Mouse (Mus musculus) CH12.LX (cell line): ENCODE results near the gene Irgm2. TPM values are rescaled to one million over a fixed set of nuclear protein-coding genes. Genes with fewer than 3 reads are reported as not detected.

Source experiments
- DNase-seq: peaks from one replicate; pipeline ENCODE4 v3.0.0-alpha.2; 2013; ENCODE audit errors: extremely low read depth
- H3K27ac ChIP-seq: 2 replicates; pipeline ENCODE4 v1.5.1; 2012; ENCODE audit warnings: low read depth, mild to moderate bottlenecking, control low read depth, moderate library complexity; ENCODE audit not compliant: insufficient read depth
- H3K27me3 ChIP-seq: replicated peaks from 2 replicates; pipeline ENCODE3; 2012; ENCODE audit warnings: inconsistent platforms
- H3K36me3 ChIP-seq, 2 experiments: replicated peaks in 1 of 2; 2 replicates each; pipeline versions ENCODE3 to v1.6.1; 2012; ENCODE audit warnings: inconsistent platforms in 1 of 2, low read length in 1 of 2, mild to moderate bottlenecking in 1 of 2, mixed read lengths in 1 of 2, moderate library complexity in 1 of 2; ENCODE audit not compliant: control insufficient read depth in 1 of 2, insufficient read depth in 1 of 2
- H3K4me1 ChIP-seq, 2 experiments: 2 replicates each; pipeline ENCODE4 v1.6.1; 2012; ENCODE audit warnings: inconsistent platforms in 1 of 2, moderate library complexity in 1 of 2; ENCODE audit not compliant: insufficient read depth in 2 of 2, control insufficient read depth in 1 of 2
- H3K4me2 ChIP-seq: 2 replicates; pipeline ENCODE4 v1.6.1; 2012; ENCODE audit warnings: low read depth, mild to moderate bottlenecking, control low read depth; ENCODE audit not compliant: poor library complexity, insufficient read depth, severe bottlenecking
- H3K4me3 ChIP-seq, 3 experiments: fragments of 150-350 bp in 1 of 3; sonication (generic) in 1 of 3; replicated peaks in 1 of 3; 2 replicates each; pipeline versions ENCODE3 to v1.5.1; 2011 to 2012; ENCODE audit warnings: low read depth in 2 of 3, low read length in 2 of 3, mild to moderate bottlenecking in 2 of 3, moderate library complexity in 2 of 3, control low read depth in 1 of 3, improper control_type of control experiment in 1 of 3, inconsistent platforms in 1 of 3, mixed read lengths in 1 of 3; ENCODE audit not compliant: poor library complexity in 1 of 3
- H3K79me2 ChIP-seq: replicated peaks from 2 replicates; pipeline ENCODE4 v1.6.1; 2012; ENCODE audit warnings: mild to moderate bottlenecking, moderate library complexity; ENCODE audit not compliant: control insufficient read depth, poor library complexity, insufficient read depth, severe bottlenecking; ENCODE audit errors: extremely low read depth
- H3K9ac ChIP-seq: 2 replicates; pipeline ENCODE4 v1.6.1; 2012; ENCODE audit warnings: low read depth, mild to moderate bottlenecking, control low read depth, moderate library complexity; ENCODE audit not compliant: insufficient read depth
- H3K9me3 ChIP-seq: replicated peaks from 2 replicates; pipeline ENCODE3; 2012; ENCODE audit warnings: low read length, inconsistent platforms, mixed read lengths
- BHLHE40 ChIP-seq: IDR thresholded peaks from 2 replicates; pipeline ENCODE4 v1.6.1; 2011; ENCODE audit warnings: mild to moderate bottlenecking, low read depth, low read length, improper control_type of control experiment
- CHD2 ChIP-seq: IDR thresholded peaks from 2 replicates; pipeline ENCODE4 v1.6.1; 2011; ENCODE audit warnings: low read length, improper control_type of control experiment
- CTCF ChIP-seq, 2 experiments: IDR thresholded peaks in 1 of 2; conservative IDR thresholded peaks in 1 of 2; 2 replicates each; pipeline ENCODE4 v1.5.1; 2011 to 2012; ENCODE audit warnings: low read depth in 2 of 2, low read length in 2 of 2, improper control_type of control experiment in 1 of 2, inconsistent platforms in 1 of 2, mild to moderate bottlenecking in 1 of 2, moderate library complexity in 1 of 2
- EP300 ChIP-seq: IDR thresholded peaks from 2 replicates; pipeline ENCODE4 v1.6.1; 2011; ENCODE audit warnings: low read length, improper control_type of control experiment
- GABPA ChIP-seq: IDR thresholded peaks from 2 replicates; pipeline ENCODE4 v1.6.1; 2012; ENCODE audit warnings: low read depth, low read length, improper control_type of control experiment, inconsistent platforms; ENCODE audit not compliant: insufficient replicate concordance
- IRF4 ChIP-seq: IDR thresholded peaks from 2 replicates; pipeline ENCODE4 v1.6.1; 2014; ENCODE audit warnings: low read depth, mild to moderate bottlenecking, inconsistent platforms, low read length, improper control_type of control experiment
- JUN ChIP-seq: IDR thresholded peaks from 2 replicates; pipeline ENCODE4 v1.6.1; 2011; ENCODE audit warnings: low read depth, mild to moderate bottlenecking, low read length, improper control_type of control experiment, moderate library complexity; ENCODE audit not compliant: insufficient read depth
- JUND ChIP-seq: conservative IDR thresholded peaks from 2 replicates; pipeline ENCODE4 v1.6.1; 2011; ENCODE audit warnings: low read depth, low read length, improper control_type of control experiment
- KAT2A ChIP-seq: IDR thresholded peaks from 2 replicates; pipeline ENCODE4 v1.6.1; 2012; ENCODE audit warnings: low read length, improper control_type of control experiment, inconsistent platforms; ENCODE audit not compliant: insufficient replicate concordance
- MAFK ChIP-seq: IDR thresholded peaks from 2 replicates; pipeline ENCODE4 v1.6.1; 2011; ENCODE audit warnings: low read length, improper control_type of control experiment; ENCODE audit not compliant: insufficient replicate concordance
- MAX ChIP-seq: IDR thresholded peaks from 2 replicates; pipeline ENCODE4 v1.6.1; 2011; ENCODE audit warnings: low read length, improper control_type of control experiment
- MXI1 ChIP-seq: IDR thresholded peaks from 2 replicates; pipeline ENCODE4 v1.6.1; 2011; ENCODE audit warnings: mild to moderate bottlenecking, low read depth, low read length, improper control_type of control experiment
- MYC ChIP-seq: IDR thresholded peaks from 2 replicates; pipeline ENCODE4 v1.6.1; 2011; ENCODE audit warnings: low read depth, mild to moderate bottlenecking, improper control_type of control experiment, low read length
- NRF1 ChIP-seq: IDR thresholded peaks from 2 replicates; pipeline ENCODE4 v1.6.1; 2014; ENCODE audit warnings: low read depth, mild to moderate bottlenecking, inconsistent platforms, low read length, improper control_type of control experiment, moderate library complexity
- PAX5 ChIP-seq: IDR thresholded peaks from 2 replicates; pipeline ENCODE4 v1.6.1; 2012; ENCODE audit warnings: low read length, inconsistent platforms, mixed read lengths
- POLR2A ChIP-seq: IDR thresholded peaks from 2 replicates; pipeline ENCODE4 v1.6.1; 2011; ENCODE audit warnings: low read depth, mild to moderate bottlenecking, improper control_type of control experiment, low read length
- POLR2AphosphoS2 ChIP-seq: IDR thresholded peaks from 2 replicates; pipeline ENCODE4 v1.6.1; 2011; ENCODE audit warnings: low read depth, low read length, improper control_type of control experiment
- RAD21 ChIP-seq: IDR thresholded peaks from 2 replicates; pipeline ENCODE4 v1.6.1; 2011; ENCODE audit warnings: low read depth, mild to moderate bottlenecking, low read length, improper control_type of control experiment, moderate library complexity
- RCOR1 ChIP-seq: conservative IDR thresholded peaks from 2 replicates; pipeline ENCODE4 v1.6.1; 2012; ENCODE audit warnings: low read depth, mild to moderate bottlenecking, inconsistent platforms, low read length, improper control_type of control experiment
- SIN3A ChIP-seq: IDR thresholded peaks from 2 replicates; pipeline ENCODE4 v1.6.1; 2012; ENCODE audit warnings: low read length, improper control_type of control experiment, inconsistent platforms
- TBP ChIP-seq: conservative IDR thresholded peaks from 2 replicates; pipeline ENCODE4 v1.6.1; 2011; ENCODE audit warnings: low read depth, low read length, improper control_type of control experiment
- TCF12 ChIP-seq: IDR thresholded peaks from 2 replicates; pipeline ENCODE4 v1.6.1; 2014; ENCODE audit warnings: low read depth, mild to moderate bottlenecking, inconsistent platforms, low read length, improper control_type of control experiment
- USF1 ChIP-seq: IDR thresholded peaks from 2 replicates; pipeline ENCODE4 v1.6.1; 2014; ENCODE audit warnings: low read depth, mild to moderate bottlenecking, inconsistent platforms, low read length, improper control_type of control experiment
- USF2 ChIP-seq: conservative IDR thresholded peaks from 2 replicates; pipeline ENCODE4 v1.6.1; 2011; ENCODE audit warnings: low read depth, low read length, improper control_type of control experiment
- ZKSCAN1 ChIP-seq: IDR thresholded peaks from 2 replicates; pipeline ENCODE4 v1.6.1; 2012; ENCODE audit warnings: low read depth, inconsistent platforms, low read length, improper control_type of control experiment, borderline replicate concordance
- ZMIZ1 ChIP-seq: IDR thresholded peaks from 2 replicates; pipeline ENCODE4 v1.6.1; 2012; ENCODE audit warnings: low read depth, mild to moderate bottlenecking, inconsistent platforms, low read length, improper control_type of control experiment
- dilution Hi-C: fragments of 300-500 bp; cut with MboI; formaldehyde crosslinking; loops from 2 replicates; pipeline ENCODE4 v1.14.3; 2020; ENCODE audit warnings: low sequenced_read_pairs; ENCODE audit not compliant: extremely low pct_unique_long_range_greater_than_20kb, extremely low pct_ligation_motif_present
- in situ Hi-C: fragments of 300-500 bp; cut with MboI; formaldehyde crosslinking; loops from 3 replicates; pipeline ENCODE4 v1.14.3; 2019; ENCODE audit warnings: low sequenced_read_pairs, low pct_ligation_motif_present, low pct_unique_long_range_greater_than_20kb, mixed read lengths
- polyA plus RNA-seq: library from polyadenylated mRNA; unstranded; fragments of >175 nt; gene quantifications from 2 replicates; pipeline ENCODE4 v1.2.1, GENCODE M21; 2012; ENCODE audit warnings: low read depth; ENCODE audit not compliant: insufficient read length
- total RNA-seq, 2 experiments: library from RNA; depleted of rRNA; stranded (reverse); fragments of 300-350 nt in 1 of 2; fragments of >200 nt in 1 of 2; gene quantifications; 2 replicates each; pipeline ENCODE4 v1.2.3; 2012 to 2014

The Irgm2 gene
- total and polyA plus RNA-seq, 3 experiments, result 4.3 to 5.2 (median 4.7) TPM

DNA sequence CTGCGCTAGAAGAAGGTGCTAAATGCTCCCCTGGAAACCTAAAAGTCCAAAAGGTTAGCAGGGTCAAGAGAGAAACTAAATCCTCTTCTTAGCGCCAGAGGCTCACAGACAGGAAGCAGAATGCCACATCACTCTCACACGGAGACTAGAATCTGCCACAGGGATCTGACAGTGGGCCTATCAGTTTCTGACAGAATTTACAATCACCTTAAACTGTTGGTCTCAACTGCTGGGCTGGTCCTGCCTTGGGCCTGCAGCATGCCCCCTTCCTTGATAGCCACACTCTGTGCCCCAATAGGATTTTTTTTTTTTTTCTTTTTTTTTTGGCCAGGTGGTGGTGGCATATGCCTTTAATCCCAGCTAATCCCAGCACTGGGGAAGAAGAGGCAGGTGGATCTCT lies 42.5 kb upstream of the Irgm2 start:
- TF ChIP-seq JUN (no peak), PAX5 (no peak), BHLHE40 (no peak), MAFK (no peak), NRF1 (no peak), USF1 (no peak), ZMIZ1 (no peak), RCOR1 (no peak), IRF4 (no peak), CHD2 (no peak), CTCF (conservative IDR thresholded peaks at IDR 0.05 in 1 of 2, IDR thresholded peaks at IDR 0.05 in 1 of 2; ENCODE audit: low read depth in 2 of 2, low read length in 2 of 2) (no peak), TCF12 (no peak), EP300 (no peak), POLR2AphosphoS2 (no peak)
- TF ChIP-seq, all 38 proteins: peak for 0
- DNase-seq, result no peak
- H3K4me2 ChIP-seq, result no peak overlapping the region
- no peak overlapping the region for H3K4me3 ChIP-seq
- H3K9ac ChIP-seq, result no peak overlapping the region
- dilution Hi-C loops (no loop called here), in situ Hi-C loops (no loop called here)
- peaks cover 78 to 92% of the 10 kb centered on the region in 2 experiments for H3K36me3 ChIP-seq
- no peaks in the 10 kb centered on the region for H3K9me3 ChIP-seq
- no peaks in the 10 kb centered on the region for H3K4me1 ChIP-seq
- no peak overlapping the region for H3K27ac ChIP-seq
- no peaks in the 10 kb centered on the region; the same call in 1 of the 2 replicates for H3K79me2 ChIP-seq
- no peaks in the 10 kb centered on the region for H3K27me3 ChIP-seq

DNA sequence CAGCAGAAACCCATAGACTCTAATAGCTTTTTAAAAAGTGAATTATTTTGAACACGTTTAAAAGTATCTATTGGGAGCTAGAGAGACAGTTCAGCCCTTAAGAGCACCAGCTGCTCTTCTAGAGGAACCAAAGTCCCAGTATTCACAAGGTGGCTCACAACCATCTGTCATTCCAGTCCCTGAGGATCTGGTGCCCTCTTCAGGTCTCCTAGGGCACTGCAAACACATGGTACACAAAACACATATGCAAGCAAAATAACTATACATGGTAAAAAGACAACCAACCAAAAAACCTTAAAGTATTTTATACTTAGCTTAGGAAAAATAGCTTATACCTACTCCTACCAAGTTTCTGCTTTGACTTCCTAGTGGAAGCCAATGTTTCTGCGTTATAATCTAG lies 34.3 kb upstream of the Irgm2 start:
- H3K79me2 ChIP-seq, result peaks cover 25% of the 10 kb centered on the region
- peak; percentile 49 for DNase-seq
- H3K27me3 ChIP-seq, result no peaks in the 10 kb centered on the region
- no peak overlapping the region for H3K9ac ChIP-seq
- H3K4me1 ChIP-seq, result peaks cover 0 to 14% of the 10 kb centered on the region in 2 experiments; a peak in 1 of 4 replicates
- H3K9me3 ChIP-seq, result peaks cover 12% of the 10 kb centered on the region
- no peak overlapping the region for H3K27ac ChIP-seq
- dilution Hi-C loops, result no loop called here
- in situ Hi-C loops, result no loop called here
- H3K4me3 ChIP-seq, result no peak overlapping the region
- TF ChIP-seq MAX (0 out of 2 replicates have a peak, but pooled peaks have one; percentile 21), TBP (no peak), JUND (no peak), USF2 (no peak), POLR2A (no peak), ZKSCAN1 (no peak), BHLHE40 (no peak), ZMIZ1 (no peak), CTCF (conservative IDR thresholded peaks at IDR 0.05 in 1 of 2, IDR thresholded peaks at IDR 0.05 in 1 of 2; ENCODE audit: low read depth in 2 of 2, low read length in 2 of 2) (peak; percentile 33 to 64; a peak in 2 of 4 replicates), SIN3A (no peak), RAD21 (peak; percentile 47), POLR2AphosphoS2 (no peak), GABPA (no peak), MYC (no peak), KAT2A (no peak), MXI1 (no peak)
- H3K36me3 ChIP-seq, result peaks cover 49 to 67% of the 10 kb centered on the region in 2 experiments
- no peak overlapping the region for H3K4me2 ChIP-seq
